ENCODE assay signal across 9 mouse cellular contexts in genomic region chr9:31225808-31226207, GRCm38 (mm10). TPM values are rescaled to one million over a fixed set of nuclear protein-coding genes. Genes with fewer than 3 reads are reported as not detected.
A peak's percentile ranks its signal among the peaks of the same experiment; 100 is the strongest.
DNase-seq lines count a peak whose midpoint lies in the region.
"Had no signal": no experiment of that assay in that cellular context is flagged by ENCODE, and none has a peak within 500 bp of the region (broad histone marks: within the 10 kb centered on the region; RNA-seq: fewer than 3 reads in every experiment).

No protein-coding gene starts in this region.

- intact Hi-C loops in left cerebral cortex, postnatal 36 days (cut with DNase I): no loop called here

- DNase-seq in adrenal gland, postnatal 14 days: peak; percentile 22
- no peak for DNase-seq in adrenal gland, adult 18-20 months (ENCODE audit: low spot score in 2 of 2)
- peak; percentile 31 to 55 for DNase-seq in layer of hippocampus, postnatal 10 days (ENCODE audit: low spot score in 2 of 2)
- DNase-seq in layer of hippocampus, adult 9-10 months (ENCODE audit: low spot score): no peak
- DNase-seq in gastrocnemius, adult 8-10 months (ENCODE audit: low spot score in 2 of 2): peak; percentile 53 to 73
- peak; percentile 52 to 56 for DNase-seq in left cerebral cortex, postnatal 36 days (ENCODE audit: low spot score in 2 of 2)
- DNase-seq in embryo, embryonic 10.5 days (ENCODE audit: low spot score): no peak
- DNase-seq in neural tube, embryonic 10.5 days (ENCODE audit: extremely low spot score, low spot score): no peak
- DNase-seq: cerebellum, postnatal 36 days had no signal

RNA-seq across cellular contexts. Expression of gene Aplp2, which starts 14.2 kb away (rescaled TPM):
- total RNA-seq in adrenal gland, postnatal 14 days (2021): 627 and 648 TPM in 2 replicates
- total RNA-seq in adrenal gland, adult 18-20 months (2021): 100 to 1,000 TPM; 676 to 807 TPM
- 100 to 1,000 TPM; 420 to 448 TPM for total RNA-seq in layer of hippocampus, postnatal 10 days (2021)
- 100 to 1,000 TPM in 3 of 4 experiments, 10 to 100 TPM in 1; 91.3 to 137 (median 108) TPM for total RNA-seq in gastrocnemius, adult 8-10 months (2022)
- 100 to 1,000 TPM; 563 to 569 TPM for total RNA-seq in left cerebral cortex, postnatal 36 days (2021)

RNA-seq across cellular contexts. Expression of gene Prdm10, which starts 54.5 kb away (rescaled TPM):
- 8.0 and 8.3 TPM in 2 replicates for total RNA-seq in adrenal gland, postnatal 14 days (2021)
- total RNA-seq in adrenal gland, adult 18-20 months (2021): 1 to 10 TPM; 7.5 to 9.2 TPM
- total RNA-seq in layer of hippocampus, postnatal 10 days (2021): 10 to 100 TPM; 15.5 to 18.8 TPM
- total RNA-seq in gastrocnemius, adult 8-10 months (2022): 1 to 10 TPM; 3.7 to 5.1 (median 3.7) TPM
- total RNA-seq in left cerebral cortex, postnatal 36 days (2021): 10 to 100 TPM; 17.1 to 24.3 TPM

Comparison
In these comparisons a context has a peak if more than half of its experiments do, and no peak if none do; other contexts are left out.
1. DNase-seq: peak in adrenal gland, postnatal 14 days (single experiment), layer of hippocampus, postnatal 10 days (2 of 2), gastrocnemius, adult 8-10 months (2 of 2) and left cerebral cortex, postnatal 36 days (2 of 2); none in adrenal gland, adult 18-20 months (0 of 2), layer of hippocampus, adult 9-10 months (single experiment), embryo, embryonic 10.5 days (single experiment) and neural tube, embryonic 10.5 days (single experiment).